Mouse (Mus musculus): ENCODE results near the gene Sox13.

- TF ChIP-seq CTCF (IDR thresholded peaks at IDR 0.05; ENCODE audit: low read depth): no peak
- no peak for TF ChIP-seq EP300 (IDR thresholded peaks at IDR 0.05; ENCODE audit: low read depth)
Observed at GRCm38 (mm10) chr1:133363276-133364021, 60.7 kb downstream of the Sox13 start, which contains the start of gene Etnk2.

All from liver, embryonic 14.5 days (tissue).